Mouse (Mus musculus) bone marrow, adult 2 months (tissue): ENCODE results near the gene Mrfap1. TPM values are rescaled to one million over a fixed set of nuclear protein-coding genes. Genes with fewer than 3 reads are reported as not detected.
A peak's percentile ranks its signal among the peaks of the same experiment; 100 is the strongest.

Experiments used
- H3K27ac ChIP-seq: fragments of 200-500 bp; 2 replicates; pipeline ENCODE4 v1.5.1; 2012; ENCODE audit warnings: low read depth, mild to moderate bottlenecking, control low read depth, inconsistent platforms, low read length; ENCODE audit not compliant: control insufficient read depth, poor library complexity, insufficient read depth
- H3K4me1 ChIP-seq: fragments of 200-500 bp; 2 replicates; pipeline ENCODE4 v1.6.1; 2011; ENCODE audit warnings: low read length; ENCODE audit not compliant: control insufficient read depth, insufficient read depth
- H3K4me3 ChIP-seq: fragments of 200-500 bp; replicated peaks from 2 replicates; pipeline ENCODE3; 2011; ENCODE audit warnings: mild to moderate bottlenecking, low read depth, low read length, control low read depth; ENCODE audit not compliant: control insufficient read depth
- CTCF ChIP-seq: fragments of 200-500 bp; IDR thresholded peaks from 2 replicates; pipeline ENCODE4 v1.5.1; 2011; ENCODE audit warnings: low read length, control low read depth; ENCODE audit not compliant: control insufficient read depth, insufficient read depth
- POLR2A ChIP-seq: fragments of 200-500 bp; IDR thresholded peaks from 2 replicates; pipeline ENCODE4 v1.6.1; 2011; ENCODE audit warnings: low read depth, mild to moderate bottlenecking, control low read depth, low read length, borderline replicate concordance; ENCODE audit not compliant: control insufficient read depth
- WGBS: fragments of 180-500 bp; shearing (Covaris S2); methylation state at CpG from one replicate; pipeline ENCODE4 v1.1.7; 2018; 5-methylcytosine and 5-hydroxymethylcytosine counted together
- polyA plus RNA-seq: library from polyadenylated mRNA; stranded (reverse); fragments of >200 nt; gene quantifications from 2 replicates; pipeline ENCODE4 v1.2.4, GENCODE M21; 2011; ENCODE audit warnings: low replicate concordance; ENCODE audit not compliant: missing spikeins, insufficient read depth, insufficient read length

The Mrfap1 gene
- polyA plus RNA-seq, 1 experiment, result 153 TPM

- no peak overlapping the region for H3K27ac ChIP-seq
- peaks cover 1% of the 10 kb centered on the region; the same call in 1 of the 2 replicates for H3K4me1 ChIP-seq
- 22% methylated on average over 2 of the region's 2 CpGs for WGBS
- TF ChIP-seq CTCF (no peak), POLR2A (no peak)
- H3K4me3 ChIP-seq, result no peak overlapping the region
Observed at GRCm38 (mm10) chr5:36777186-36777585, 19.4 kb downstream of the Mrfap1 start.

GRCm38 (mm10) chr5:36776021-36776575 lies 20.5 kb downstream of the Mrfap1 start:
- Histone ChIP-seq H3K4me1 (peaks cover 1% of the 10 kb centered on the region; the same call in 1 of the 2 replicates), H3K27ac (no peak overlapping the region), H3K4me3 (no peak overlapping the region)
- TF ChIP-seq POLR2A (no peak), CTCF (no peak)
- WGBS, result 75% methylated on average over 9 of the region's 9 CpGs

GRCm38 (mm10) chr5:36775317-36775716 lies 21.3 kb downstream of the Mrfap1 start:
- no peak for TF ChIP-seq CTCF
- TF ChIP-seq POLR2A, result no peak
- 86% methylated on average over 2 of the region's 2 CpGs for WGBS
- peaks cover 1% of the 10 kb centered on the region; the same call in 1 of the 2 replicates for H3K4me1 ChIP-seq
- H3K4me3 ChIP-seq, result no peak overlapping the region
- no peak overlapping the region for H3K27ac ChIP-seq

GRCm38 (mm10) chr5:36772586-36772985 lies 24.0 kb downstream of the Mrfap1 start:
- H3K27ac ChIP-seq, result no peak overlapping the region
- no peaks in the 10 kb centered on the region; the same call in 1 of the 2 replicates for H3K4me1 ChIP-seq
- no peak overlapping the region for H3K4me3 ChIP-seq
- TF ChIP-seq CTCF, result no peak
- TF ChIP-seq POLR2A, result no peak
- 76% methylated on average over 5 of the region's 5 CpGs for WGBS

- 32% methylated on average over 3 of the region's 3 CpGs for WGBS
- Histone ChIP-seq H3K4me1 (peaks cover 1% of the 10 kb centered on the region; the same call in 1 of the 2 replicates), H3K4me3 (no peak overlapping the region), H3K27ac (no peak overlapping the region)
- TF ChIP-seq CTCF (no peak), POLR2A (no peak)
Observed at GRCm38 (mm10) chr5:36769603-36770002, 27.0 kb downstream of the Mrfap1 start.

GRCm38 (mm10) chr5:36766958-36767703 lies 29.4 kb downstream of the Mrfap1 start:
- H3K27ac ChIP-seq, result no peak overlapping the region
- no peak overlapping the region for H3K4me3 ChIP-seq
- TF ChIP-seq POLR2A (no peak), CTCF (no peak)
- H3K4me1 ChIP-seq, result peaks cover 1% of the 10 kb centered on the region; the same call in 1 of the 2 replicates
- WGBS, result 20% methylated on average over 10 of the region's 10 CpGs

GRCm38 (mm10) chr5:36759848-36760247 lies 36.7 kb downstream of the Mrfap1 start:
- Histone ChIP-seq H3K4me3 (no peak overlapping the region), H3K27ac (no peak overlapping the region), H3K4me1 (no peaks in the 10 kb centered on the region)
- TF ChIP-seq POLR2A, result no peak
- TF ChIP-seq CTCF, result no peak
- 73% methylated on average over 4 of the region's 4 CpGs for WGBS

- Histone ChIP-seq H3K4me1 (no peaks in the 10 kb centered on the region), H3K4me3 (no peak overlapping the region), H3K27ac (no peak overlapping the region)
- peak; percentile 67 for TF ChIP-seq CTCF
- no peak for TF ChIP-seq POLR2A
- WGBS, result 66% methylated on average over 5 of the region's 5 CpGs
Observed at GRCm38 (mm10) chr5:36757033-36757432, 39.5 kb downstream of the Mrfap1 start.
